Mouse (Mus musculus) gastrocnemius, postnatal 14 days (tissue): ENCODE results near the gene Atp5f1. TPM values are rescaled to one million over a fixed set of nuclear protein-coding genes. Genes with fewer than 3 reads are reported as not detected.

Source experiments
- DNase-seq: peaks from one replicate; pipeline ENCODE4 v3.0.0; 2021; ENCODE audit warnings: mixed read lengths
- intact Hi-C: fragments of 180-260 bp; cut with DNase I; formaldehyde crosslinking; loops from one replicate; pipeline ENCODE4 v1.15.1; 2025; ENCODE audit warnings: low total_unique reads
- total RNA-seq, 2 experiments: library from RNA; stranded (reverse); gene quantifications; 2 replicates each; pipeline ENCODE4 v1.2.3; 2021

Gene Atp5f1
- total RNA-seq, 2 experiments from 2014 or later = 598 to 698 TPM

DNA sequence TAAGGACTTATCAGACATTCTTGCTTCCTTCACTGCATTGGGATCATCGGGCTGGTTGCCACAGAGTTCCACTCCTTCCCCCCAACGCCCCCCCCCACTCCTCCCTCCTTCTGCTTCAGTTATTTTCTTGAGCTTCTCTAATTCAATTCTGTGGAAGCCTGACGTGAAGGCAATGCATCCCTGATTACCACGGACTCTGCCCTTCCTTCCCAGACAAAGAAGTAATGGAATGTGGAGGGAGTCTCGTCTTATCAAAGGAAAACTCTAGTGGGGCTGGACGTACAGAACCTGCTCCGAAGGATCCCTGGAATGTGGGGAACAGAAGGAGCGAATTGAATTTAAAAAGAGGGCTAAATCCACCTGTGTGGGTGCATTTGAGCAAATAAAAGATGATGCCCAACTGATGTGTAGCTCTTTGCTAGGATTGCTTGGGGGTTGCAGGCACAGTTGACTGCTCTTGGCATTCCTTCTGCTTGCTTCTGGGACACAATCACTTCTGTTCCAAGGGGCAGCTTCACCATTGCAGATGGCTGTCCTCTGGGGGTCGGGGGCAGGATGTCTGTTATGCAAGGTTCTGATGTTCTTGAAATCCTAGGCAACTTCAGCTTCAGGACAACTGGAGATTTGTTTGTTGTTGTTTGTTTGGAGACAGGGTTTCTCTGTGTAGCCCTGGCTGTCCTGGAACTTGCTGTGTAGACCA, 51.8 kb downstream of the Atp5f1 start:
- intact Hi-C loops = no loop called here

DNA sequence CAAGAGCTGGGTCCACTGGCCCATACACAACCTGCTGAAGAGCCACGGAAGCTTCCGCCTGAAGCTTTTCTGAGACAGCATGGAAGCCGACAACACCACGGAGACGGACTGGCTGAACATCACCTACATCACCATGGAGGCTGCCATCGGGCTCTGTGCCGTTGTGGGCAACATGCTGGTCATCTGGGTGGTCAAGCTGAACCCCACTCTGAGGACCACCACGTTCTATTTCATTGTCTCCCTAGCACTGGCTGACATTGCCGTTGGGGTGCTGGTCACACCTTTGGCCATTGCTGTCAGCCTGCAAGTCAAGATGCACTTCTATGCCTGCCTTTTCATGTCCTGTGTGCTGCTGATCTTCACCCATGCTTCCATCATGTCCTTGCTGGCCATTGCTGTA, 55.2 kb downstream of the Atp5f1 start:
- no peak for DNase-seq
- intact Hi-C loops = no loop called here

More for the DNA sequence above, 51.8 kb downstream of the Atp5f1 start:
- DNase-seq = no peak

DNA sequence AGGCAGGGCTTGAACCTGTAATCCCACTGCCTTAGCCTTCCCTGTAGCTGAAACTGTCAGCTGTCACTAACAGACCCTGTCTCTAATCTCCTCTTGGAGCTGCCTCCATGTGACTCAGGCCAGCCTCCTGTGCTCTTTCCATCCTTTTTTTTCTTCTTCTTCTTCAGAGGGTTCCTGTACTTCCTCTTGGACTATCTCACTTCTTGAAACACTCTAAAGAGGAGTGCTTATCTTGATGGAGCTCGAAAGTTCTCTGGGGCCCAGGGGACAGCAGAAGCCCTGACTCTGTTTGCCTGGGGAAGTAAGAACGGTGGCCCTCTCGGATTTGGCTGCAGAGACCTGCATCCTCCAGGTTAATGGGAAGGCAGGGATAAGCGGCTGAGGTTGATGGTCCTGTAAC, 55.7 kb downstream of the Atp5f1 start:
- DNase-seq = no peak
- intact Hi-C loops = no loop called here

DNA sequence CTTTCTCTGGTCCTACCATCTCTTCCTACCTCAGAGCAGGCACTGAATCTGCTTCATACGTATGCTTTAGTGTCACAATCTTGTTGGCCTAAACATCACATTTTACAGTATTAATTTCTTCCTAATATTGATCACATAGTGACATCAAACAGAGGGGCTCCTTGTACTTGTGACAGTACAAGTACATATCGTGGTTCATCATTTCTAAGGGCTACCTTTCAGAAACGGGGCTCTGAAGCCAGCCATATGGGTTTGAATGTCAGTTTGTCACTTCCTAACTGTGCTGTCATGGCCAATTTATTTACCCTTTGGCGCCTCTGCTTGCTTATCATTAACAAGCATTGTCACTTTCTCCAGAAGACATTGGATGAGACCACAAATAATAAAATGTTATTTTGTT, 58.4 kb downstream of the Atp5f1 start:
- no peak for DNase-seq
- intact Hi-C loops = no loop called here

DNA sequence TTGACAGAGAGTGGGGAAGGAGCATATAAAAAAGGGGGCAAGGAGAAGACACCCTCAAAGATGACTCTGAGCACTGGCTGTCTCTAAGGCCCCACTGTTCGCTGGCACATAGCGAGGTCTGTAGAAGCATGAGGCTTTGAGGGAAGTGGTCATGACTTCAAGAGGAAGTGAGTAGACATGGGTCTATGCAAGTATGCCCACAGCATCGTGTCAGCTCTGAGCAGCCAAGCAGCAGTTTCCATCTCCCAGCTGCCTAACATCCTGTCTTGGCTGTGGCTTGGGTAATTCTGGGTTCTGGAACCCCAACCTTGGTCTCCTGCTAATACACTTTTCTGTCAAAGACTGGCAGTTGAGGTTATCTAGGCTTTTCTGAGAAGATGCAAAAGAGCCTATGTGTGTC, 59.2 kb downstream of the Atp5f1 start:
- DNase-seq = no peak
- intact Hi-C loops = no loop called here

DNA sequence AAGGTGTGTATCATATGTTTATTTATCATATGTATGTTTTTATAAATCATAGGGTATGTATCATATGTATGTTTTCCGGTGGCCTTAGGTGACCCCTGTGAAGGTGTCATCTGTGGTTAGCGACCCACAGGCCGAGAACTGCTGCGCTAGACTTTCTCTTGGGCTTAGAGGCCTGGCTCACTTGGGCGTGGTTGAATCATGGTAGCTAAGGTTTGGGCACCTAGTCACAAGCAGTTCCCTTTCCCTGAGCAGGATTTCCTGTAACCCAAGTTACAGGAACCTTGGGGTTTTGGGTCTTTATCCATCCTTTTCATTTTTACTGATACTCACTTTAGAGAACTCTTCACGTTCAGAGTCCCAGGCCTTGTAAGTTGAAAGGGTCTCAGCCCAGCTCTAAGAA, 59.6 kb downstream of the Atp5f1 start:
- no peak for DNase-seq
- intact Hi-C loops = no loop called here

DNA sequence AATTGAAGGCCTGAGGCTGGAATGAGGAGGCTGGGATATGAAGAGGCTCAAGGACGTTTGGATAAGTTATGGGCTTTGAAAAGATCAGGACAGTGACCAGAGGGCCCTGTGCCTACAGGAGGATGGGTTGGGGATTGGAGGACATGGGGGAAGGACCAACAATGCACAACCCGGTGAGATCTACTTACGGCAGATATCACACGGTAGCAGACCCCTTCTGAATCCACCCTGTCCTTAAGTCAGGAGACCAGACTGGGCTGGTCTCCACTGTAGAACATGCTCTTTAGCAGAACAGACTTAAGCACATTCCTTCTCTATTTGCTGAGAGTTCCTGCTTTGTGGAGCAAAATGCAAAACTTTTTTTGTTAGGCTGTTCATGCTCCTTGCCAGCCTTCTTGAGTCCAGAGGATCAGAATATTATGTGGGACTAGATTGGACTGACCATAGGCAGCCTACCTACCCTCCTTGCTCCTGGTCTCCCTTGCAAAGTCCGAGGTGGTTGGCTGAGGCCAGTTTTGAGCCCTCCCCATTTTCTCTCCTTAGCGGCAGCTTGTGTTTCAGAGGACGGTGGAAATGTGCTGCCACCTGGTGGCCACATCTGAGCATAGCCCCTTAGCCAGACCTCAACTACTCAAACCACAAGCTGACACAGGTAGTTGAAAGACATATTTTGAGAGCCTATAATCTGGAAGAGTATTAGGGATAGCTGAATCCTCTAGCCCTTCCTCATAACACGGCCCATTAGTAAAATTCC, 60.3 kb downstream of the Atp5f1 start:
- intact Hi-C loops = loop anchor here (2.0 to 5.0 kb wide), 2 partner anchors 172 to 225 kb away; no protein-coding TSS in a partner anchor
- DNase-seq = peak; percentile 78

DNA sequence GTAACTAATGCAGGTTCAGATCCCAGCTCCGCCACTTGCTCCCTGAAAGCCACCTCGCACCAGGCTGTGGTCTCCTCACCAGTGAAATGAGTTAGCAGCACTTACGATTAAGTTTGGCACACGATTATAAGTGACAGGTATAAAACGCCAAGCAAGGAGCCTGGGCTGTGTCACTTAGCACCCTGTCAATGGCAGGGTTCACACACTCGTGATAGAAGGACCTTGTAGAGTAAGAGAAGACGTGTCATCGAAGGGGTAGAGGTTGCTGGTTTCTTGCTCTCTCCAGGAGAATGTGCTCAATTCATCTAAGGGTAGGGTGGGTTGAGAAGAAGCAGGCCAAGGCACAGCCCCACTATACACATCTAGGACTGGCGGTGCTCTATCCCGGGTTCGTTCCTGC, 61.0 kb downstream of the Atp5f1 start:
- DNase-seq = no peak
- intact Hi-C loops = loop anchor here (2.0 to 5.0 kb wide), 2 partner anchors 172 to 224 kb away; no protein-coding TSS in a partner anchor

DNA sequence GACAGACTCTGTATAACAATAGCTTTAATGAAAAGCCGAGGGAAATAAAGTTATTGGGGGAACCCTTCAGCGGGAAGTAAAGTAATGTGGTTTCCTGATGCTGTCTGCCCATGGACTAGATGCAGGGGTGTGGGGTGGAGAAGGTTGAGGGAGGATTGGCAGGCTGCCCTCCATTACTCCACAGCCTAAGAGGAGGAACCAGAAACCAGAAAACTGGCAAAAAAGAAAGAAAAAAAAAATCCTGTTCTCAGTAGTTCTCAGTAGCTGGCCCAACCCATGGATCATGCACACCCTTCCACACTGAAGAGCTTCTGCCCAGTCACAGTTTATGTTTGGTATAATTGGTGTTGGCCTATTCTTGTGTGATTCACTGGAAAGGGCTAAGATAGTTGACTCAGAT, 61.6 kb downstream of the Atp5f1 start:
- peak; percentile 64 for DNase-seq
- intact Hi-C loops = loop anchor here (2.0 to 5.0 kb wide), 2 partner anchors 171 to 224 kb away; no protein-coding TSS in a partner anchor

DNA sequence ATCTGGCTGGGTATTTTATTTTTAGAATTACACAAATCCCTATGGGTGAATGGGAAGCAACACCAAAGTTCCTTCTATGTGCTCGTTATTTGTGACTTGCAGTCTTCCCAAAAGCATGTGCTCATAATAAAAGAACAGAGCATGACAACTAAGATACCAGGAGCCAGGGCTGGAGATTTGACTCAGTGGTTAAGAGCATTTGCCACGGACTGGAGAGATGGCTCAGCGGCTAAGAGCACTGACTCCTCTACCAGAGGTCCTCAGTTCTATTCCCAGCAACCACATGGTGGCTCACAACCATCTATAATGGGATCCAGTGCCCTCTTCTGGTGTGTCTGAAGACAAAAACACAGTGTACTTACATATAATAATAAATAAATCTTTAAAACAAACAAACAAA, 63.1 kb downstream of the Atp5f1 start:
- intact Hi-C loops = loop anchor here (5.0 kb wide), 1 partner anchor 170 kb away; no protein-coding TSS in a partner anchor

DNA sequence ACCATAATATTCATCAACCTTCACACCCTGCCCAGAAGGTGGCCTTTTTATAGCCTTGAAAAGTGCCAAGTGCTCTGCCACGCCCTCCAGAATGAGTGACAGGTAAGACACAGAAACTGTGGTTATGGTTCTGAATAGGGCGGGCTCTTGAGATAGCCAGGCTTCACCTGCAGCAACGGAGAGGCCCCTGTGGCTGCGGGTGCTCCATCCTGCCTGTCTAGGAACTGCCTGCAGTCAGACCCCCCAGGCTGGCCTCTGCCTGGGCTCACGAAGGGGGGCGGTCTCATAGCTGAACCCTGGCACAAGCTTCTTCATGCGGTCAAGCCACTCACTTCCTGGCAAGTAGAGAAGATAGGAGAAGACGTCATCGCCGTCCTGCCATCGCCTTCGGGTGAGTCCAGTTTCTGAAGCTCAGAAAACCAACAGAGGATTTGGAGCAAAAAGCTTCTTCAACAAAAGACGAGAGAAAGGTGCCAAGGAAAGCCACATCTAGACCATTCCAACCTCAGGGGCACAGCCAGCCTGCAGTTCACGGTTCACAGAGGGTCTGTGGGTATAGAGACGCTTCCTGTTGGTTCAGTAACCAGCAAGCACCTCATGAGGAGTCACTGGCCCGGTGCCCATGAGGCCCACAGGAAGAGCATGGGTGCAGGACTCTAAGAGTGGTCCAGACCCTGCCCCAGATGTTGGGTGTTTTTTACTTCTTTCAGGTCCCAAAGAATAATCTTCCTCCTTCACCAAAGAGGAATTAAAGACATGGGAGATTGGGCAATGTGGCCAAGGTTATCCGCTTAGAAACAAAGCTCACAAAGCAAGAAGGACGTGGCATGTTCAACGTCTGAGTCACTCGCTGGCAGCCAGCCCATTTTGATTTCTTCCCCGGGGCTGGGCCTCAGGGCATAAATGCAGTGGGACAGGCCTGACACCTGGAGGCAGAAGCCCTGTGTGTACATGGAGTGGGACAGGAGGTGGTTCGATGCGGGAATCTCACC, 65.0 kb downstream of the Atp5f1 start:
- peak; percentile 90 for DNase-seq
- intact Hi-C loops = loop anchor here (5.0 kb wide), 1 partner anchor 168 kb away; no protein-coding TSS in a partner anchor

More for the DNA sequence above, 63.1 kb downstream of the Atp5f1 start:
- DNase-seq = no peak

DNA sequence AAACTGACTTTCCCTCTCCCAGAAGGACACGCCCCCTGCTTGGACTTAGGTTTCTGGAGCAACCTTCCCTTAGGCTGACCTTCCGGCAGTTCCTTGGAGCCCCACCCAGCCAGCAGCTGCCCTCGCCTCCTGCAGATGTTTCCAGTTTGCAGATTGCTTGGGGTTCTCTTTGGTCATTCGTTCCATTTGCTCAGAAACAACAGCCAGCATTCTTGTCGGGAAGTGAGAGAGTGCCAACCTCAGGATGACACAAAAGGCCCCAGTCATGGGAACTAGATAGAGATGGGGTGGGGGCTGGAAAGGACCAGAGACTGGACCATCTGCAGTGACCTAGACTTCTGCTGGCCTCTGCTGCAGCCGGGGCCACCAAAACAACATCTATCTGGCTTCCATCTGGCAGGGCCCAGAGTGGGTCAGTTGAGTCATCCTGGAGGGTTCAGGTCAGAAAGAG, 65.9 kb downstream of the Atp5f1 start:
- intact Hi-C loops = no loop called here
- peak; percentile 78 for DNase-seq

Other genes with a start within 250 kb of the Atp5f1 start
- 100 to 1,000 TPM in 1 of 2 experiments, 10 to 100 TPM in 1; 95.3 to 107 TPM for gene Rap1a, start 158.8 kb downstream of the Atp5f1 start, total RNA-seq
- not detected for gene Adora3, start 89.2 kb downstream of the Atp5f1 start, total RNA-seq
- gene Tmigd3, start 89.2 kb downstream of the Atp5f1 start, total RNA-seq = not detected
- under 1 TPM; 0.44 to 0.74 TPM for gene I830077J02Rik, start 27.4 kb downstream of the Atp5f1 start, total RNA-seq
- gene Wdr77, start 730 bp downstream of the Atp5f1 start, total RNA-seq = 10 to 100 TPM; 30.2 to 38.2 TPM
- gene Ovgp1, start 13.6 kb upstream of the Atp5f1 start, total RNA-seq = under 1 TPM; 0.60 to 0.86 TPM
- not detected for gene Pifo, start 54.5 kb upstream of the Atp5f1 start, total RNA-seq
- gene Chil5, start 72.7 kb upstream of the Atp5f1 start, total RNA-seq = under 1 TPM in 1 of 2 experiments, not detected in 1; 0.29 TPM
- gene Chia1, start 153.1 kb upstream of the Atp5f1 start, total RNA-seq = not detected
- not detected for gene Chil3, start 207.5 kb upstream of the Atp5f1 start, total RNA-seq